Mouse (Mus musculus) adrenal gland, postnatal 10 days (tissue): ENCODE data around the gene Zfp422. TPM values are rescaled to one million over a fixed set of nuclear protein-coding genes. Genes with fewer than 3 reads are reported as not detected.

ENCODE experiments used
- DNase-seq: peaks from one replicate; pipeline ENCODE4 v3.0.0; 2021; ENCODE audit warnings: mixed read lengths
- long read RNA-seq, 2 experiments: library from polyadenylated mRNA; stranded (forward); transcript quantifications; one replicate each; pipeline ENCODE4 v2.0.0; 2021
- total RNA-seq, 2 experiments: library from RNA; stranded (reverse); gene quantifications; 2 replicates each; pipeline ENCODE4 v1.2.3; 2021

The Zfp422 gene
- 10 to 100 TPM; 26.2 to 27.4 TPM for total RNA-seq
- long read RNA-seq, experiment 1, transcript Zfp422-201 (2 exons, 2,375 nt) = minor isoform, 10 of 60 reads
- long read RNA-seq, experiment 1, transcript Zfp422-202 (2 exons, 3,187 nt) = major isoform, 41 of 60 reads
- long read RNA-seq, experiment 1, partial matches to known transcripts = 0 of 60 reads
- long read RNA-seq, experiment 1, other reads (novel, unspliced or antisense) = 8 of 60 reads
- long read RNA-seq, experiment 2, transcript Zfp422-202 (2 exons, 3,187 nt) = major isoform, 30 of 36 reads
- long read RNA-seq, experiment 2, partial matches to known transcripts = 0 of 36 reads
- long read RNA-seq, experiment 2, other reads (novel, unspliced or antisense) = 3 of 36 reads

GRCm38 (mm10) chr6:116628539-116629171, at the start of gene Zfp422:
TSS of gene Zfp422 (minus strand) at chr6:116628999.
- DNase-seq = peak; percentile 82

DNA sequence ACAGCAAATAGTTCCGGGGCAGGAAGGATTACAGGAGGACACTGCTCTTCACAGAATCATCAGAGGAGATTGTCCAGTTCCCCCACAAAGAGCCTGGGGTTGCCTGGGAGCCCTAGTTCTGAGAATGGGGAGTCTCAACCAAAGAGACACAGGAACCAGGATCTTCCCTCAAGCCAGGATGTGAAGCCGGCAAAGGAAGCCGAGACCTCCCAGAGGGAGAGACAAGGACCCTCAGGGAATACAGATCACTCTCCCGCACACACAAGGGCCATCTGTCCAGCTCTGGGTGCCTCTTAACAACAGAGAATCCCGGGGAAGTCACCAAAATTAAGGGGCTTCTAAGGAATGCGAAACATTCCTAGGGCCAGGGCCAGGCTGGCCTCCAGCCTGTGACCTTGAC, 48.5 kb upstream of the Zfp422 start:
- no peak for DNase-seq

- DNase-seq = no peak
Observed at GRCm38 (mm10) chr6:116676355-116676913, 47.6 kb upstream of the Zfp422 start.

GRCm38 (mm10) chr6:116674283-116674886, 45.6 kb upstream of the Zfp422 start:
- DNase-seq = no peak

- DNase-seq = peak; percentile 90
Observed at GRCm38 (mm10) chr6:116673471-116674282, 44.9 kb upstream of the Zfp422 start, which contains the start of gene Rassf4. TSS of gene Rassf4 (minus strand) at chr6:116673952.

DNA sequence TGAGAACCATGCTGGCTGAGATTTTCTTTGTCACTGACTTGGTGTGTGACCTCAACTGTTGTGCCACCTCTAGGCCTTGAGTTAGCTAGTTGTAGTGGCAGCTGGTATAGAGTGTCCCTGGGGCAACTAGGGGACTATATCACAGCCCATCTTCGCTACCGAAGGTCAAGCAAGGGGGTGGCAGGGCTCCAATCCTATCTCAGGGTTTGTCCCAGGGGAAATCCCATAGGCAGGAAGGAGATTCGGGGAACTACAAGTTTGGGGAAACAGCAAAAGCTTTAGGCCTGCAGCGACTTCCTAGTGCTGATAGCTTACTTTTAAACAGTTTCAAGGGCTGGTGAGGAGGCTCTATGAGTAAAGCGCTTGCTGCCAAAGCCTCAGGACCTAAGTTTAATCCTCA, 43.5 kb upstream of the Zfp422 start:
- no peak for DNase-seq

DNA sequence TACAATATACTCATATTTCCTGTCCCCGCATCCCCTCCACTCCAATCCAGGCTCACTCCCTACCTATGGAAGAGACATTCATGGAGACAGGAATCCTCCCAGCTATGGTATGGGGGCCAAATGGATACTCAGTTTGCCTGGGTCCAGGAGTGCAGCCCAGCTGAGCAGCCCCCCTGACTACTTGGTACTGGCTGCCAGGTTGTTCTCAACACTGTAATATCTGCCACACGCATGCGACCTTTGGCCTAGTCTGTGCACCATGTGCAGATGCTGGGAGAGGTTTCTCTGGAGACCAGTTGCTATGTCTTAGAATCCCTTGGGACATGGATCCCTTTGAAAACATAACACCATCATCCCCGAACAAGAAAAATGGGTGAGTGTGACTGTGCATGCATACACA, 43.0 kb upstream of the Zfp422 start:
- no peak for DNase-seq

DNA sequence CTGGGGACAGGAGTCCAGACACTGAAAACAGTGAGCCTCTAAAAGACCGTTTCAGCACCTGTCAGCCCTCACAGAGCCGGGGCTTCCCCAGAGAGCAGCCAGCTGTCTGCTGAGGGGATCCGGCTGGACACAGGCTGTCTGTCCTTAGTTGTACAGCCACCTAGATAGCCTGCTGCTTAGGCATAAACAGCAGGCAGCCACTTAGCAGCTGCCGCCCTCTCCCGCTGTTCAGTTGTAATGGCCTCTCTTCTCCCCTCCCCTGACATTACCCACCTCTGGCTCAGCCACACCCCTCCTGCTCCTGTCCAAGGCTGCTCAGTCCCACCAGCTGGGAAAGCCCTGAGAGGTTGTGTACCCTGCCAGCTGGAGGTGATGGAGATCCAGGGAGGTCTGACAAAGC, 42.2 kb upstream of the Zfp422 start:
- no peak for DNase-seq

- peak; percentile 62 for DNase-seq
Observed at GRCm38 (mm10) chr6:116670144-116670543, 41.3 kb upstream of the Zfp422 start.

DNA sequence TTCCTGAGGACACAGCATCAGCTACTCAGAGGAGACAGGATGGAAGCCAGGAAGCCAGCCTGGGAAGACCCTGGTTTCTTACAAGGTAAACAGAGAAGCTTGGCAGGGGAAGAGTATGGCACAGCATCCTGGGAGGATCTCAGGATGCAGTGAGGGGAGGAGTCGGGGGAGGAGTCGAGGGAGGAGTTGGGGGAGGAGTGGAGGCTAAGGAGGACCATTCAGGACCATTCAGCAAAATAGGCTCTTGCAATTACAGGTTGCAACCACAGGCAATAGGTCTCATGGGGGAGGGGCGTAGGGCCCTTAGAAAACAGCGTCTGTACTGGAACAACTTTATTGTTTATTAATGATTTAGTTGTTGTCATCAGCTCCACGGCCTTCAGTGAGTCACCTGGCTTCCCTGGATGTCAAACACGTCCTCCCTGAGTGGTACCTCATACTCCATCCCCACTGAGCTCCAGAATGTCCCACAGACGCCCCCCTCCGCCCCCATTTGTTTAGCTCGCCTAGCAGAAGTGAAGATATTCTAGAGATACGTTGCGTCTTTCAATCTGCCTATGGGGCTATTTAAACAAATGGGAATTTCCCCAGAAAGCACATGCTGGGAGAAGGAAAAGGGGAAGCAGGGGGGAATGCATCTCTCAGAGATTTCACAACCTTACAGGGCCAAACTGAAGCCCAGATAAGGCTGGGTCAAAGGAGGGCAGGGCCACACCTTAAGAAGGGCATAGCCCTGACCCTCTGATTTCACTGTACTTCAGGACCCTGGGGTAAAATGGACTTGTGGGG, 40.1 kb upstream of the Zfp422 start:
- no peak for DNase-seq

GRCm38 (mm10) chr6:116667382-116667781, 38.6 kb upstream of the Zfp422 start:
- DNase-seq = no peak

GRCm38 (mm10) chr6:116666892-116667291, 38.1 kb upstream of the Zfp422 start:
- DNase-seq = no peak

DNA sequence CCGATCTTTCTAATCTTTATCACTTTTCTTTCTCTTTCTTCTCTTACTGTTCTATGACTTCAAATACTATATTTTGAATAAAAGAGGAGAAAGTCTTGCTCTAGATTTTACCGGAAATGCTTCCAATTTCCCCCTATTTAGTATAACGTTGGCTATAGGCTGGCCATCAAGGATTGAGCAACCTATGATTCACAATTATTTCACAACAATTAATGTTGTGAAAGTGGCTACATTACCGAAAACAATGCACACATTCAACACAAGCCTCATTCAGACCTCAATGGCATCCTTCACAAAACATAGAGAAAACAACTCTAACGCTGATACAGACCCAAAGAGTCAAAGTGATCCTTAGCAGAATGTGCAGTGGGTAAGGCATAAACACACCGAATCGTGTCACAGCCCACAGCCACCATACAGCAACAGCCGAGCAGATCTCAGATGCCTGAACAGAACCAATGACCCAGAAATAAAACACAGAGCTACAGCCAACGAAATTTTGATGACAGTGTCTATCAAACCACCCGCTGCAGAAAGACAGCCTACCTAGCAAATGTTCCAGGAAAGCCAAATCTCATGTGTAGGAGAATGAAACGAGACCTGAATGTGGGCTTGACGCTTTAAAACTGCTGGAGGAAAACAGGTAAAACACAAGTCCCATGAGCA, 37.4 kb upstream of the Zfp422 start:
- DNase-seq = no peak

DNA sequence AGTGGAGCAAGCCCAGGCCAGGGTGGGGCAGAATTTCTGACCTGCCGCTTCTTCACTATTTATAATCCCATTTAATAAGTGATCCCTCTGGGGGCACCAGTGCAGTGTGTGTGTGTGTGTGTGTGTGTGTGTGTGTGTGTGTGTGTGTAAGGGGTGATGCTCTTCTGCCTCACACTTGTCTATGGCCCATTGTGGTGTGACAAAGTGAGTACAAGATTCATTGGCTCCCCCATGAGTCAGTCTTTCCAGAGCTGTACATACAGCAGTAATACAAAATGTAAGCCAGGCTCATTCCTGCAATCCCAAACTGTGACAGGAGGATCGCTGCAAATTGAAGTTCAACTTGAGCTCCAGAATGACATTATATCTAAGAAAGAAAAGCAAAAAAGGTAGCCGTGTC, 36.0 kb upstream of the Zfp422 start:
- no peak for DNase-seq

DNA sequence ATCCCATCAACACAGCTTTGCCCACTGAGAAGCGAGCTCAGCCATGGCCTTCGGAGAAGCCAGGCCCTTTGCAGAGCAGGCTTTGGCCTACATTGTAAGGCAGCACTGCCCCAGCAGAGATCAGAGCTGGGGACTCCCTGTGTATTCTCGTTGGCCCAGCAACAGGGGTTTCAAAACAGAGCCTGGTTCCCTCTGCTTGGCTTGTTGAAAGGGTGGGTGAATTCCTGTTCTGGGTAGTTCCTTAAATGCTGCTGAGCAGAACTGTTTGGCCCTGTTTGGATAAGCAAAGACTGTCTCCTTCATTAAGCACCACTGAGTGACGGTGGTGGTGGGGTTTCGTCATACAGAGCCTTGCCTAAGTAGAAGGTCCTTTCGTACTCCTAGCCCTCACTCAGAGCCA, 35.2 kb upstream of the Zfp422 start:
- no peak for DNase-seq

GRCm38 (mm10) chr6:116663364-116663763, 34.6 kb upstream of the Zfp422 start:
- DNase-seq = no peak

GRCm38 (mm10) chr6:116653684-116654454, 25.1 kb upstream of the Zfp422 start:
- DNase-seq = peak; percentile 73

DNA sequence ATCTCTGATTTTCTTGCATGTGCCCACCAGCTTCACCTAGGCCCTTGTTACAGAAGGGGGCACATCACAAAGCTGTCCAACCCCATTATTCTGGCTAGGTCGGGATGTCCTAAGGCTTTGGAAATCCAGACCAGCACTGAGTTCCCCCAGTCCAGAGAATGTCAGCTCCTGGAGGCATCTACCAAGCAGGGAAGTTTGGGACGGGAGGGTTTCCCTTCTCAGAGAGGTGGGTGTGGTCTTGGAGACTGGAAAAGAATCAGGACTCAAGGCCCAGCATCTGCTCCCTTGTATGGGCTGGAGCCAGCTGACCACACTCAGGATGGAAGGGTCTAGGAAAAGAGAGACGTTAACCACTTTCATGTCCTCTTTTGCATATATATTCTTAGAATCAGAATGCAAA, 24.4 kb upstream of the Zfp422 start:
- DNase-seq = no peak

GRCm38 (mm10) chr6:116651437-116652118, 22.8 kb upstream of the Zfp422 start:
- peak; percentile 59 for DNase-seq
